Mouse (Mus musculus): ENCODE data around the gene Sh3gl3.

GRCm38 (mm10) chr7:82182781-82183180, 9.1 kb downstream of the Sh3gl3 start:
- no peak for TF ChIP-seq POLR2A (IDR thresholded peaks at IDR 0.05; ENCODE audit: insufficient read depth, low read depth, low read length)
- TF ChIP-seq CTCF (IDR thresholded peaks at IDR 0.05): no peak
- TF ChIP-seq EP300 (IDR thresholded peaks at IDR 0.05; ENCODE audit: insufficient read depth, low read depth, low read length): no peak

Measured in heart, adult 2 months (tissue).